Mouse (Mus musculus) spleen, adult 2 months (tissue): Measurements from ENCODE around the gene Hist1h4f.

Source experiments
- CTCF ChIP-seq: fragments of 200-500 bp; IDR thresholded peaks from 2 replicates; pipeline ENCODE4 v1.5.1; 2011; ENCODE audit warnings: mild to moderate bottlenecking, inconsistent platforms; ENCODE audit not compliant: insufficient read depth, insufficient read length, insufficient replicate concordance; ENCODE audit errors: extremely low read depth
- POLR2A ChIP-seq: fragments of 200-500 bp; IDR thresholded peaks from 2 replicates; pipeline ENCODE4 v1.6.1; 2011; ENCODE audit warnings: low read depth, low read length, inconsistent platforms

GRCm38 (mm10) chr13:23572218-23573033 is 21.0 kb upstream of the Hist1h4f start:
- TF ChIP-seq POLR2A (no peak), CTCF (no peak)
